In the genomic region with DNA sequence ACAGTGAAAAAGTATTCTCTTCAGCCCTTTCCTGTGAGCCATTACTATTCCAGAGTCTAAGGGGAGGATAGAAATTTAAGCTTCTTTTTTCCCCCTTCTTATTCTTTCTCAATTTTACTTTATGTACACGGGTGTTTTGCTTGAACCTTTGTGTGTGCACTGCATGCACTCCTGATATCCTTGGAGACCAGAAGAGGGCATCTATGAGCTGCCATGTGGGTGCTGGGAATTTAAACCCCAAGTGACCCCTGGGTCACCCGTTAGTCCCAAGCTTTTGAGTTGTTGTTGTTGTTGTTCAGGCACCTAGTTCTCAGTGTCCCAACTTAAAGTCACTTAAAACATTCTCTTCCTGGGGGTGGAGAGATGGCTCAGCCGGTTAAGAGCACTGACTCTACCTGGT, we compare ENCODE assay signal across 23 mouse cellular contexts. TPM values are rescaled to one million over a fixed set of nuclear protein-coding genes. Genes with fewer than 3 reads are reported as not detected.
DNase-seq lines count a peak whose midpoint lies in the region; ATAC-seq and TF ChIP-seq lines count a peak whose summit lies in the region.
"Had no signal": no experiment of that assay in that cellular context is flagged by ENCODE, and none has a peak within 500 bp of the region (broad histone marks: within the 10 kb centered on the region; RNA-seq: fewer than 3 reads in every experiment).

No protein-coding gene starts in this region.

- no peak for DNase-seq in kidney, postnatal 0 days (ENCODE audit: low spot score)
- no peak for DNase-seq in kidney, adult 18-20 months
- DNase-seq in urinary bladder, adult 18-20 months (ENCODE audit: low spot score in 2 of 2), result no peak
- no peak for DNase-seq in layer of hippocampus, postnatal 14 days (ENCODE audit: low spot score in 2 of 2)
- DNase-seq: adrenal gland, postnatal 36 days; cerebellum, postnatal 14 days; heart, postnatal 36 days; right cerebral cortex, adult 18-20 months; thymus, adult 18-20 months had no signal

- 56% methylated on average over 3 of the region's 3 CpGs for WGBS in kidney, postnatal 0 days
- 50% methylated on average over 3 of the region's 3 CpGs for WGBS in intestine, embryonic 16.5 days
- WGBS in stomach, embryonic 14.5 days, result 58% methylated on average over 3 of the region's 3 CpGs
- WGBS in forebrain, embryonic 16.5 days, result 46% methylated on average over 3 of the region's 3 CpGs

- no peak overlapping the region for H3K27ac ChIP-seq in kidney, postnatal 0 days
- no peak overlapping the region for H3K27ac ChIP-seq in ES-Bruce4 (ENCODE audit: insufficient read depth, low read length)
- peak overlapping the region; percentile 93 for H3K27ac ChIP-seq in intestine, embryonic 16.5 days (ENCODE audit: low read length)
- H3K27ac ChIP-seq in stomach, embryonic 14.5 days (ENCODE audit: low read length), result no peak overlapping the region
- H3K27ac ChIP-seq in forebrain, embryonic 16.5 days (ENCODE audit: low read length), result no peak overlapping the region
- H3K27ac ChIP-seq: embryonic facial prominence, embryonic 12.5 days; forebrain, embryonic 12.5 days had no signal

- no peak for TF ChIP-seq EP300 in ES-Bruce4 (IDR thresholded peaks at IDR 0.05; ENCODE audit: insufficient read depth, low read depth, low read length)

- H3K9me3 ChIP-seq in kidney, postnatal 0 days (replicated peaks; ENCODE audit: low read length), result no peaks in the 10 kb centered on the region
- H3K9me3 ChIP-seq in ES-Bruce4 (replicated peaks; ENCODE audit: control insufficient read depth, insufficient read depth, low read length, poor library complexity, severe bottlenecking), result no peaks in the 10 kb centered on the region
- no peaks in the 10 kb centered on the region for H3K9me3 ChIP-seq in intestine, embryonic 16.5 days (ENCODE audit: control insufficient read depth, low read length)
- no peaks in the 10 kb centered on the region for H3K9me3 ChIP-seq in stomach, embryonic 14.5 days (ENCODE audit: control insufficient read depth, low read depth, low read length)
- H3K9me3 ChIP-seq in forebrain, embryonic 16.5 days (ENCODE audit: control insufficient read depth, low read length), result no peaks in the 10 kb centered on the region
- H3K9me3 ChIP-seq: embryonic facial prominence, embryonic 12.5 days; forebrain, embryonic 12.5 days; heart, embryonic 10.5 days had no signal

- peaks cover 17% of the 10 kb centered on the region for H3K27me3 ChIP-seq in kidney, postnatal 0 days (ENCODE audit: insufficient read depth, low read length)
- peaks cover 27% of the 10 kb centered on the region for H3K27me3 ChIP-seq in ES-Bruce4 (ENCODE audit: control insufficient read depth, insufficient read depth, low read length, poor library complexity, severe bottlenecking)
- peaks cover 38% of the 10 kb centered on the region for H3K27me3 ChIP-seq in intestine, embryonic 16.5 days (replicated peaks; ENCODE audit: control insufficient read depth, insufficient read depth, low read length)
- H3K27me3 ChIP-seq in stomach, embryonic 14.5 days (ENCODE audit: control insufficient read depth, insufficient read depth, low read length), result peaks cover 42% of the 10 kb centered on the region
- peaks cover 23% of the 10 kb centered on the region for H3K27me3 ChIP-seq in forebrain, embryonic 16.5 days (replicated peaks; ENCODE audit: control insufficient read depth, insufficient read depth, low read length)

- H3K9ac ChIP-seq in kidney, postnatal 0 days (ENCODE audit: low read depth, low read length), result no peak overlapping the region
- H3K9ac ChIP-seq in ES-Bruce4 (ENCODE audit: low read depth, poor library complexity, severe bottlenecking), result 0 out of 2 replicates have a peak overlapping the region, but pooled peaks have one; percentile 73
- peak overlapping the region; percentile 72 for H3K9ac ChIP-seq in intestine, embryonic 16.5 days (ENCODE audit: low read depth, low read length)
- H3K9ac ChIP-seq in stomach, embryonic 14.5 days (replicated peaks; ENCODE audit: low read depth, low read length), result no peak overlapping the region
- H3K9ac ChIP-seq in forebrain, embryonic 16.5 days (replicated peaks; ENCODE audit: low read depth, low read length), result no peak overlapping the region
- H3K9ac ChIP-seq: forebrain, embryonic 12.5 days had no signal

- H3K4me1 ChIP-seq in kidney, postnatal 0 days (replicated peaks; ENCODE audit: insufficient read depth, low read length), result peaks cover 30% of the 10 kb centered on the region
- no peaks in the 10 kb centered on the region for H3K4me1 ChIP-seq in ES-Bruce4 (ENCODE audit: control insufficient read depth, insufficient read depth, low read length)
- H3K4me1 ChIP-seq in intestine, embryonic 16.5 days (ENCODE audit: control insufficient read depth, insufficient read depth, low read length), result peaks cover 28% of the 10 kb centered on the region
- peaks cover 24% of the 10 kb centered on the region; the same call in 1 of the 2 replicates for H3K4me1 ChIP-seq in stomach, embryonic 14.5 days (ENCODE audit: control insufficient read depth, insufficient read depth, low read length)
- peaks cover 34% of the 10 kb centered on the region for H3K4me1 ChIP-seq in forebrain, embryonic 16.5 days (replicated peaks; ENCODE audit: control insufficient read depth, insufficient read depth, low read length)

- no peak for TF ChIP-seq POLR2A in ES-Bruce4 (IDR thresholded peaks at IDR 0.05; ENCODE audit: insufficient read depth, low read length)

- no peak for ATAC-seq in kidney, postnatal 0 days (replicated peaks; ENCODE audit: low FRiP score, low read depth)
- ATAC-seq in intestine, embryonic 16.5 days, result no peak
- ATAC-seq in stomach, embryonic 14.5 days (ENCODE audit: insufficient number of reproducible peaks, insufficient read depth, low FRiP score, low read depth), result no peak
- no peak for ATAC-seq in forebrain, embryonic 16.5 days
- ATAC-seq: inflammation-experienced regulatory T-cells, adult 6 months had no signal

- H3K4me2 ChIP-seq in kidney, postnatal 0 days (ENCODE audit: low read length), result no peak overlapping the region
- H3K4me2 ChIP-seq in intestine, embryonic 16.5 days (ENCODE audit: low read depth, low read length), result peak overlapping the region; percentile 34; the same call in 1 of the 2 replicates
- H3K4me2 ChIP-seq in stomach, embryonic 14.5 days (replicated peaks; ENCODE audit: low read depth, low read length), result peak overlapping the region; percentile 16
- no peak overlapping the region for H3K4me2 ChIP-seq in forebrain, embryonic 16.5 days (ENCODE audit: low read length)

- 0 out of 2 replicates have a peak, but pooled peaks have one; percentile 42 for TF ChIP-seq CTCF in kidney, postnatal 0 days (IDR thresholded peaks at IDR 0.05; ENCODE audit: low read depth)
- TF ChIP-seq CTCF in ES-Bruce4 (IDR thresholded peaks at IDR 0.05; ENCODE audit: low read depth, low read length), result peak; percentile 12

- no peak overlapping the region for H3K4me3 ChIP-seq in kidney, postnatal 0 days (replicated peaks; ENCODE audit: low read depth, low read length)
- no peak overlapping the region for H3K4me3 ChIP-seq in ES-Bruce4 (ENCODE audit: low read depth, low read length)
- peak overlapping the region; percentile 50 for H3K4me3 ChIP-seq in intestine, embryonic 16.5 days (ENCODE audit: low read length)
- H3K4me3 ChIP-seq in stomach, embryonic 14.5 days (ENCODE audit: low read depth, low read length), result peak overlapping the region; percentile 34; the same call in 1 of the 2 replicates
- no peak overlapping the region for H3K4me3 ChIP-seq in forebrain, embryonic 16.5 days (replicated peaks; ENCODE audit: low read length)
- H3K4me3 ChIP-seq: forebrain, embryonic 12.5 days had no signal

- no peaks in the 10 kb centered on the region for H3K36me3 ChIP-seq in kidney, postnatal 0 days (ENCODE audit: insufficient read depth, low read length)
- H3K36me3 ChIP-seq in ES-Bruce4 (ENCODE audit: control insufficient read depth, insufficient read depth, low read length, poor library complexity, severe bottlenecking), result no peaks in the 10 kb centered on the region
- H3K36me3 ChIP-seq in intestine, embryonic 16.5 days (ENCODE audit: control insufficient read depth, insufficient read depth, low read length), result no peaks in the 10 kb centered on the region
- H3K36me3 ChIP-seq in stomach, embryonic 14.5 days (ENCODE audit: control insufficient read depth, insufficient read depth, low read length), result no peaks in the 10 kb centered on the region
- H3K36me3 ChIP-seq in forebrain, embryonic 16.5 days (ENCODE audit: control insufficient read depth, insufficient read depth), result no peaks in the 10 kb centered on the region
- H3K36me3 ChIP-seq: embryonic facial prominence, embryonic 12.5 days; forebrain, embryonic 12.5 days; heart, embryonic 10.5 days had no signal

RNA-seq across cellular contexts. Expression of gene Dnajc22, which starts 7.0 kb away (rescaled TPM):
- polyA plus RNA-seq in kidney, postnatal 0 days (2015; fragmentation: Nextera tagmentation; extraction: Ambion mirVana), result 8.8 TPM in 2 replicates
- polyA plus RNA-seq in ES-Bruce4 (2011; ENCODE audit: insufficient read depth, insufficient read length, low read depth, missing spikeins), result 5.0 and 5.4 TPM in 2 replicates
- polyA plus RNA-seq in intestine, embryonic 16.5 days (2015; fragmentation: Nextera tagmentation; extraction: Ambion mirVana), result 45.0 and 45.4 TPM in 2 replicates
- 9.3 and 11.0 TPM in 2 replicates for polyA plus RNA-seq in stomach, embryonic 14.5 days (2014; fragmentation: Nextera tagmentation; extraction: Ambion mirVana)
- 0.27 and 0.51 TPM in 2 replicates for polyA plus RNA-seq in forebrain, embryonic 16.5 days (2015; fragmentation: Nextera tagmentation; extraction: Ambion mirVana)
- total RNA-seq in layer of hippocampus, postnatal 14 days (2021), result under 1 TPM in 1 of 2 experiments, not detected in 1; 0.28 TPM
- total RNA-seq: megakaryocyte-erythroid progenitor cell, adult 5-6 weeks had no signal
- polyA plus RNA-seq: inflammation-experienced regulatory T-cells, adult 6 months had no signal

RNA-seq across cellular contexts. Expression of gene C1ql4, which starts 12.4 kb away (rescaled TPM):
- 1.3 TPM in 2 replicates for polyA plus RNA-seq in kidney, postnatal 0 days (2015; fragmentation: Nextera tagmentation; extraction: Ambion mirVana)
- 0.96 TPM in 1 of 2 replicates, not detected in the other for polyA plus RNA-seq in ES-Bruce4 (2011; ENCODE audit: insufficient read depth, insufficient read length, low read depth, missing spikeins)
- 0.09 and 0.17 TPM in 2 replicates for polyA plus RNA-seq in intestine, embryonic 16.5 days (2015; fragmentation: Nextera tagmentation; extraction: Ambion mirVana)
- polyA plus RNA-seq in stomach, embryonic 14.5 days (2014; fragmentation: Nextera tagmentation; extraction: Ambion mirVana), result 0.22 TPM in 1 of 2 replicates, not detected in the other
- 0.71 TPM in 1 of 2 replicates, not detected in the other for polyA plus RNA-seq in forebrain, embryonic 16.5 days (2015; fragmentation: Nextera tagmentation; extraction: Ambion mirVana)
- total RNA-seq in layer of hippocampus, postnatal 14 days (2021), result under 1 TPM in 1 of 2 experiments, not detected in 1; 0.44 TPM
- total RNA-seq: adrenal gland, postnatal 36 days; gastrocnemius, adult 18-20 months; heart, postnatal 36 days; layer of hippocampus, postnatal 25 days; left cerebral cortex, postnatal 36 days; megakaryocyte-erythroid progenitor cell, adult 5-6 weeks had no signal
- polyA plus RNA-seq: inflammation-experienced regulatory T-cells, adult 6 months; lung, postnatal 0 days; spleen, adult 2 months had no signal

RNA-seq across cellular contexts. Expression of gene Troap, which starts 25.6 kb away (rescaled TPM):
- 11.4 and 11.5 TPM in 2 replicates for polyA plus RNA-seq in kidney, postnatal 0 days (2015; fragmentation: Nextera tagmentation; extraction: Ambion mirVana)
- 43.3 and 46.5 TPM in 2 replicates for polyA plus RNA-seq in ES-Bruce4 (2011; ENCODE audit: insufficient read depth, insufficient read length, low read depth, missing spikeins)
- 20.2 and 25.4 TPM in 2 replicates for polyA plus RNA-seq in intestine, embryonic 16.5 days (2015; fragmentation: Nextera tagmentation; extraction: Ambion mirVana)
- polyA plus RNA-seq in stomach, embryonic 14.5 days (2014; fragmentation: Nextera tagmentation; extraction: Ambion mirVana), result 22.7 and 24.6 TPM in 2 replicates
- 15.9 and 17.3 TPM in 2 replicates for polyA plus RNA-seq in forebrain, embryonic 16.5 days (2015; fragmentation: Nextera tagmentation; extraction: Ambion mirVana)
- total RNA-seq in layer of hippocampus, postnatal 14 days (2021), result 1 to 10 TPM; 1.2 to 2.6 TPM

RNA-seq across cellular contexts. Expression of gene Spats2, which starts 25.7 kb away (rescaled TPM):
- polyA plus RNA-seq in kidney, postnatal 0 days (2015; fragmentation: Nextera tagmentation; extraction: Ambion mirVana), result 33.5 and 34.6 TPM in 2 replicates
- 60.7 and 65.1 TPM in 2 replicates for polyA plus RNA-seq in ES-Bruce4 (2011; ENCODE audit: insufficient read depth, insufficient read length, low read depth, missing spikeins)
- polyA plus RNA-seq in intestine, embryonic 16.5 days (2015; fragmentation: Nextera tagmentation; extraction: Ambion mirVana), result 18.1 and 20.9 TPM in 2 replicates
- polyA plus RNA-seq in stomach, embryonic 14.5 days (2014; fragmentation: Nextera tagmentation; extraction: Ambion mirVana), result 34.2 and 35.5 TPM in 2 replicates
- 39.5 and 44.6 TPM in 2 replicates for polyA plus RNA-seq in forebrain, embryonic 16.5 days (2015; fragmentation: Nextera tagmentation; extraction: Ambion mirVana)
- 10 to 100 TPM; 35.2 to 38.6 TPM for total RNA-seq in layer of hippocampus, postnatal 14 days (2021)

RNA-seq across cellular contexts. Expression of gene Prph, which starts 45.0 kb away (rescaled TPM):
- polyA plus RNA-seq in kidney, postnatal 0 days (2015; fragmentation: Nextera tagmentation; extraction: Ambion mirVana), result 0.26 and 0.82 TPM in 2 replicates
- 8.0 and 11.5 TPM in 2 replicates for polyA plus RNA-seq in ES-Bruce4 (2011; ENCODE audit: insufficient read depth, insufficient read length, low read depth, missing spikeins)
- polyA plus RNA-seq in intestine, embryonic 16.5 days (2015; fragmentation: Nextera tagmentation; extraction: Ambion mirVana), result 35.0 and 38.4 TPM in 2 replicates
- 31.1 and 38.9 TPM in 2 replicates for polyA plus RNA-seq in stomach, embryonic 14.5 days (2014; fragmentation: Nextera tagmentation; extraction: Ambion mirVana)
- polyA plus RNA-seq in forebrain, embryonic 16.5 days (2015; fragmentation: Nextera tagmentation; extraction: Ambion mirVana), result 1.3 and 2.2 TPM in 2 replicates
- 1 to 10 TPM; 3.7 to 5.1 TPM for total RNA-seq in layer of hippocampus, postnatal 14 days (2021)
- total RNA-seq: megakaryocyte-erythroid progenitor cell, adult 5-6 weeks had no signal
- polyA plus RNA-seq: inflammation-experienced regulatory T-cells, adult 6 months had no signal

Comparison
In these comparisons a context has a peak if more than half of its experiments do, and no peak if none do; other contexts are left out.
1. H3K4me2 ChIP-seq: peak in intestine, embryonic 16.5 days (single experiment) and stomach, embryonic 14.5 days (single experiment); none in kidney, postnatal 0 days (single experiment) and forebrain, embryonic 16.5 days (single experiment).
2. H3K4me3 ChIP-seq: peak in intestine, embryonic 16.5 days (single experiment) and stomach, embryonic 14.5 days (single experiment); none in kidney, postnatal 0 days (single experiment), ES-Bruce4 (single experiment) and forebrain, embryonic 16.5 days (single experiment).
3. H3K9ac ChIP-seq: peak in ES-Bruce4 (single experiment) and intestine, embryonic 16.5 days (single experiment); none in kidney, postnatal 0 days (single experiment), stomach, embryonic 14.5 days (single experiment) and forebrain, embryonic 16.5 days (single experiment).